Mouse (Mus musculus) hematopoietic stem cell, adult 5-6 weeks (primary cell): ENCODE data around the gene Zfp871. TPM values are rescaled to one million over a fixed set of nuclear protein-coding genes. Genes with fewer than 3 reads are reported as not detected.

Experiments used
- ATAC-seq, 2 experiments: fragments of 125-278 bp in 1 of 2; replicated peaks in 1 of 2; 2 replicates each; pipeline ENCODE4 v1.8.0; 2016 to 2017; ENCODE audit warnings: inconsistent platforms in 2 of 2, mild to moderate bottlenecking in 2 of 2, moderate number of reproducible peaks in 2 of 2, low read depth in 1 of 2, moderate TSS enrichment in 1 of 2; ENCODE audit not compliant: low FRiP score in 2 of 2, poor library complexity in 2 of 2, severe bottlenecking in 2 of 2, insufficient read depth in 1 of 2, low TSS enrichment in 1 of 2
- total RNA-seq: library from RNA; stranded (forward); fragments of 172-1452, 232-1000 nt; gene quantifications from 2 replicates; pipeline ENCODE4 v1.2.3, GENCODE M21; 2017

The Zfp871 gene
- 29.6 and 39.7 TPM in 2 replicates for total RNA-seq

DNA sequence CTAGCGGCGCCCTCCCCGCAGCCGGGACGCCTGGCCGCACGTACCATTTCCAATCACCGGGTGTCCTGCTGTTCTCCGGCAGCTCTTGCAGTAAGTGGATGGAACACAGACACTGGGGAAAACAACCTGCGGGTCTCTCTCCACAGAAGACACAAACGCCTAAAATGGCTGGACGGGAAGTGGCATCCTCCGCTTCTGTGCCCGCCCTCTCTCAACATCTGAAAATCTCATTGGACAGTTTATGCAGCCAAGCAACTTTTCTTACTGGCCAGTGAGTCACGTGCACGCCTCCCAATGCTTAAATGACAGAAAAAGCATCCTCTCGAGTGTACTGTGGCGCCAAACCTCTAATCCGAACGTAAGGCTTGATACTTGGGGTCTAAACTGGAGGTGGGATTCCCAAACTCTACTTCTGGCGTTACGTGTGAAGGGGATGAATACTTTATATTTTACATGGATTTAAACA lies at the start of gene Zfp871:
Gene Zfp871, minus strand, starts transcription at position 194 of the 466 bp plus-strand sequence.
- peak; percentile 98 to 99 for ATAC-seq

- ATAC-seq, result no peak
Observed at GRCm38 (mm10) chr17:32830418-32830782, 42.3 kb upstream of the Zfp871 start.

DNA sequence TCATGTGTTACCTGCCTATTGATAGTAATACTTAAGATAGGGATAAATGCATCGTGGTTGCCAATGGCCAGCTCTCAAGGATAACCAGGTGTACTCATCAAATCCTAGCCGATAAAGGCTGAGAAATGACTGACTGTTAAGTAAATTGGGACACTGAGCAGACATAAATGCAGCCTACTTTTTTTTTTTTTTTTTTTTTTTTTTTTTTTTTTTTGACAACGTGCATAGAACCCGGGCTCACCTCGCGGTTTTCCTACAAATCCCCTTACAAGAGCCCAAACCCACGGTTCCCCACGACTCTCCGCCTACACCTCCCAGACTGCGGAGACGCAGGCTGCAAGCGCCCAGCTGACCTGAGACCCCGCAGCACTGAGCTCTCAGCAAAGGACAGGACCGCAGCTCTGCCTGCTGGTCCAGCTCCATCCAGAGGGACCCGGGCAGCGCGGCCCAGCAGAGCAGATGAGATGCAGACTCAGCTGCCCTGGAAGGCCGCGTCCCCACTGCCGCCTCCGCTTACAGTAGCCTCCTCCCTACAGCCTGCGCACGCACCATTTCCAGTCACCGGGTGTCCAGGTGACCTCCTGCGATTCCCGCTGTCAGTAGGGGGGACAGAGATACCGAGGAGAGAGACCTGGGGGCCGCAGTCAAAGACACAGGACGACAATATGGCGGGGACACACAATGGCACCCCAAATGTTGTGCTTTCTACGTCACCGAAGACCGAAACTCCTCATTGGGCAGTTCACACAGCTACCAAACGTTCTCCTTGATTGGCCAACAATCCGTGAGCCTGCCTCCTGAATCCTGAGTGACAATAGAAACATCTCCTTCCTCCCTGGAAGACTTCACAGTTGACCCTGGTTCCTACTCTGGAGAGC lies 41.7 kb upstream of the Zfp871 start, which contains the start of gene Zfp799:
Gene Zfp799, minus strand, starts transcription at position 722 of the 878 bp plus-strand sequence.
- peak; percentile 98 to 99 for ATAC-seq

DNA sequence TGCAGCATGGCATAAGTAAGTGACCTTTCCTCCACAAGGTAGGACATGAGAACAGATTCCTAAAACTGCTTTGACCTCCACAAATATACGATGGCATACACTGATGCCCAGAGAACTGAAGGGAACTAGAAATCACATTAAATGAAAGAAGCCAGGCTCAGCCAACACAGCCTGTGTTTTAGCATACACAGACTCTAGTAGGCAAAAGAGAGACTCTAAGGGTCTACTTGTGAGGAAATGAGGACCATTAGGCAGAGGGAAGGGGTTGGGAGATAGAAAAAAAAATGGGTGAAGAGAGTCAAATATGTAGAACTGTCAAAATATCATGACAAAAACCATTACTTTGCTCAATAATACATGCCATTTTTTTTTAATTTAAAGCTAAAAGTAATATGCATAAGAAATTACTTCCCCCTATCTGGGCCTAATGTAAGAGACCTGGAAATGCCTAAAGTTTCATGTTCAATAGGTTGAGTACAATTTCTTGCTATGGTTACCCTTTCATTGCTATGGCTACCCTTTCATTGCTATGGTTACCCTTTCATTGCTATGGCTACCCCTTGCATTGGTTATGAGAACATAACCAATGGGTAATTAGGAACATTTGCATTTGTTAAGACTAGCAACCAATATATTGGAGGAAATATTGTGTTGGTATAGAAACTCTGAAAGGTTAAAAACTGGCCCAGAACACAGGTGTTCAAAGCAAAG lies 28.1 kb upstream of the Zfp871 start:
- ATAC-seq, result no peak

GRCm38 (mm10) chr17:32814136-32814535 lies 26.0 kb upstream of the Zfp871 start:
- ATAC-seq, result no peak

DNA sequence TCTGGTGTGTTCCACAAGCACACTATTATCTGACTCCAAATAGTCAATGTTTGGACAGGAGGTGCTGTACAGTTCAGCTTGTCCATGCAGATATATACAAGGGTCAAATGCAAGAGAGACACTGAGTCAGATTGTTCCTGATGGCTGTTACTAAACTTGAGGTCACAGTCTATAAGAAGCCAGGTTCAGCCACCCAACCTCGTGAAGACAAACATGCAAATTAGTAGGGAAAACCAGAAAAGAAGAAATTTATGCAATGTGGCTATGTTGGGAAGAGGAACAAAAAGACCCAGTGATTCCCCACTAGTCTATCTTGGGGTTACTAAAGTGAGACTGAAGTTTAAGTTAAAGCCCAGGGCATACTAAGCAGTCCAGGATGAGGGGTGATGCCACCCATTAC lies 22.6 kb upstream of the Zfp871 start:
- no peak for ATAC-seq

GRCm38 (mm10) chr17:32809544-32810374 lies 21.7 kb upstream of the Zfp871 start, which contains the start of gene Zfp811:
TSS of gene Zfp811 (minus strand) at chr17:32809931.
- ATAC-seq, result no peak

DNA sequence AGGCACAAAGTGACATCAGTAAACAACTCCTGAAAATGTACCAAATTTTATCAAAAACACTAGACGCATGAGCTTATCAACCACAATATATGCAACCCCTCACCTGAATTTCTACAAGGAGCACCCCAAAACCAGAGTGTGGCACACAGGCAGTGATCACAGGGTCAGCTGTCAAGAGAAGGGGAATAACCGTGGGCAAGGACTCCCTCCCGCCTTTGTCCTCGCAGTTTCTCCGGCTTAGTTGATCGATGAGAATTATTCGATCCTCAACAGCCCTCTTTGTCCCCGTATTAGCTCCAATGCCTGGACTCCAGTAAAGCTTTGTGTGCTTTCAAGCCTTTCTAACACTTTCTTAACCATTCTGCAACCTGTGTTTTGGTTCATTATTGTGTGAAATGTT lies 20.8 kb upstream of the Zfp871 start:
- ATAC-seq, result no peak

DNA sequence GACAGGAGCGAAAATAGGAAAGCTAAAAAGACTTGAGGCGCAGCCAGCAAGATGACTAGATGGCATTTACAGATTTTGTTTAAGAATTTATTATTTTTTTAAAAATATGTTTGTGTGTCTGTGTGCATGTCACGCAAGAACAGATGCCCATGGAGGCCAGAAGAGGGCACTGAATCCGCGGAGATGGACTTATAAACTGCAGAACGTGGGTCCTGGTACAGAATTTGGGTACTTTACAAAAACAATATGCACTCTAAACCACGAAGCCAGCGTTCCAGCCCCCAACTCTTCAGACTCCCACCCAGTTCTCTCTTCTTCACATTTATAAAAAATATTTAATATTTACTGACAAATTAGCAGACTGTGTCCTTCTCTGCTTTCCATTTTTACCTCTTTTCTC lies 1.2 kb upstream of the Zfp871 start:
- no peak for ATAC-seq

DNA sequence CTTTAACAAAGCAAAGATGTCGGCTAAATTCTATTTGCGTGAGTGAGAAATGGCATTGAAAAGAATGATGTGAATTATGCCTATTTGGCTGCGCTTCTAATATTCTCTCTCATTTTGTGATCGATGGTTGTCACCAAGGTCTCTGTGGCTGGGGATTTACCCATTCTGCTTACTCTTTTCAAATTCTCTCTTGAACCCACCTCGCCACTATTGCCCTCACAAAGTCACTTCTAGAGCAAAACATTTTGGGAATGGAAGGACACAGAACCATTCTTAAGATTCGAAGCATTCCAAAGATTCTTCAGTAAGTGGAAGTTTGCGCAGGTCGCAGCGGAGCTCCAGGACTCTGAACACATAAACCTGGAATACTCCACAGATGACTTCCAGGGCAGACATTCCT lies 489 bp upstream of the Zfp871 start:
- peak in 1 of 2 experiments; percentile 24; a peak in 1 of 4 replicates for ATAC-seq

GRCm38 (mm10) chr17:32787436-32788093 lies 522 bp downstream of the Zfp871 start:
- peak; percentile 33 to 63; a peak in 3 of 4 replicates for ATAC-seq

GRCm38 (mm10) chr17:32786944-32787343 lies 1.1 kb downstream of the Zfp871 start:
- no peak for ATAC-seq

DNA sequence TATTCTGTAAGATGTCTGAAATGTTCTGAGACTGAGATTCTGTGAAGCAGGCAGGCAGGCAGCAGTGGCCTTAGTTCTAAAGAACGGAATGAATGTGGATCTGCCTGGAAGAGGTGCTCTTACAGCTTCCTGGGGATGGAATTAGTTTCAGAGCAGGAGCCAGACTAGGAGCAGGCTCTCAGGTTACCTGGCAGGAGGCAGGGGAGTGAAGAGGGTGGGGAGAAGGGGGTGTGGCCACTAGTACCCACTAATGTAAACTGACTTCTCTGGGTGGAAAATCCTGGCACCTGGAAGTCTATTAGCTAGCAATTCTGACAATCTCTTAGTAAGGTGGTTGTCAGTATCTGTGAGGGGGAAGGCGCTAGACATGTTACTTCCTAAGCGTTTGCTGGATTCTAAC lies 2.4 kb downstream of the Zfp871 start:
- no peak for ATAC-seq

GRCm38 (mm10) chr17:32777564-32777963 lies 10.5 kb downstream of the Zfp871 start:
- no peak for ATAC-seq

DNA sequence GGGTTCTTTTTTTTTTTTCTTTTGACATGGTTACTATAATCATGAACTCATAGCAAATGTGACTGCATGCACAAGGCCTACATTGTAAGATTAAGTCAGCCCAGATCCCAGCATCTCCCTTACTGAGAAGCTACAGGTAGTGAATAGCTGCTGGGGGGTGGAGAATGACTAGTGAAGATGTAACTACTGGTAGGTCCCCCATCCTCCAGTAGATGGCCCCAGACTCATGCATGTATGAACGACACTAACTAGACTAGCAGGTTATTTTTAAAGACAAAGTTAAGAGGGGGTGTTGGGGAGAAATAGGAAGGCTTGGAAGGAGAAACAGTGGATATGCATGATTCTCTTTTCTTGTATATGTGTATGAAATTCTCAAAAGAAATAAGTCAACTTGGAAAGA lies 16.9 kb downstream of the Zfp871 start:
- no peak for ATAC-seq

DNA sequence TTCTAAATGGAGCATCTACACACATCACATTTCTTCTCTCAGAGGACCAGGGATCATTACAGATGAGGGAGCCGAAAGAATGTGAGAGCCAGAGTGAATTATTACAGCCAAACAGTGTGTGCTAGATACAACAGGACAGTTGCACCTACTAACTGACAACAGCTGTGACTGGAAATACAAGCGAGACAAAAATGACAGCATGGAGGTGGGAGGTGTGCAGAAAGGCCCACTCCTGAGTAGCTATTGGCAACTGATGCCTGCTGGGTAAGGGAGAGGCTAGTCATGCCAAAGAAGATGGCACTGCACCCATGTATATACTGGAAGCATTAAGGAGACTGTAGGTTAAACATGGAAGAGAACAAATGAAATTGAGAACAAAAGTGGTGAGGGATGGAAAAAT lies 21.7 kb downstream of the Zfp871 start:
- ATAC-seq, result no peak

GRCm38 (mm10) chr17:32757331-32757730 lies 30.8 kb downstream of the Zfp871 start:
- ATAC-seq, result no peak
